11 mouse cellular contexts compared by ENCODE assay signal in the genomic region with DNA sequence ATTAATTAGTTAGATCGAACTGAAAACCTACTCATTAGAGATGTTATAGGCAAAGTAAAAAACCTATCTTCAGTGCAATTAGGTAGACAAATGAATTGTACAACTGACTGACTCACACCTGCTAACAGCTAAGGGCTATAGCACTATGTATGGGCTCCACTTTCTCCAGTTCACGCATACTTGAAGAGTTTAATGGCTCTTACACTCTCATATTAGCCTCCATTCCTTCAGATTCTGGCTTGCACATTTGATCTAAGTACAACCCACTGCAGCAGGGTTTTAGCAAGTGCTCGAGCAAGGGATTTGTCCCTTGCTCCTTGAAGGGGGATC.
"Had no signal": no experiment of that assay in that cellular context is flagged by ENCODE, and none has a peak within 500 bp of the region (broad histone marks: within the 10 kb centered on the region; RNA-seq: fewer than 3 reads in every experiment).

No protein-coding gene starts in this region.

- DNase-seq: kidney, postnatal 14 days; left cerebral cortex, postnatal 4 days; lung, adult 18-20 months; right cerebral cortex, postnatal 14 days; thymus, adult 18-20 months; thymus, postnatal 14 days had no signal

- H3K9me3 ChIP-seq: kidney, embryonic 15.5 days; limb, embryonic 13.5 days; midbrain, embryonic 12.5 days had no signal

- H3K36me3 ChIP-seq: kidney, embryonic 15.5 days; limb, embryonic 13.5 days; midbrain, embryonic 12.5 days had no signal

- H3K27me3 ChIP-seq: limb, embryonic 13.5 days; midbrain, embryonic 12.5 days had no signal

- H3K9ac ChIP-seq: kidney, embryonic 15.5 days; limb, embryonic 13.5 days; liver, embryonic 14.5 days; midbrain, embryonic 12.5 days had no signal

- H3K4me3 ChIP-seq: limb, embryonic 13.5 days; midbrain, embryonic 12.5 days; myocyte had no signal

- H3K27ac ChIP-seq: kidney, embryonic 15.5 days; limb, embryonic 13.5 days; liver, embryonic 14.5 days; midbrain, embryonic 12.5 days had no signal
